Mouse (Mus musculus): ENCODE measurements at regions not wholly inside any gene's neighbourhood (a gene's known extent, or its start where the extent isn't known, plus 50 kb on each side); places are given as distances from the start of the nearest gene placed in this dataset.

DNA sequence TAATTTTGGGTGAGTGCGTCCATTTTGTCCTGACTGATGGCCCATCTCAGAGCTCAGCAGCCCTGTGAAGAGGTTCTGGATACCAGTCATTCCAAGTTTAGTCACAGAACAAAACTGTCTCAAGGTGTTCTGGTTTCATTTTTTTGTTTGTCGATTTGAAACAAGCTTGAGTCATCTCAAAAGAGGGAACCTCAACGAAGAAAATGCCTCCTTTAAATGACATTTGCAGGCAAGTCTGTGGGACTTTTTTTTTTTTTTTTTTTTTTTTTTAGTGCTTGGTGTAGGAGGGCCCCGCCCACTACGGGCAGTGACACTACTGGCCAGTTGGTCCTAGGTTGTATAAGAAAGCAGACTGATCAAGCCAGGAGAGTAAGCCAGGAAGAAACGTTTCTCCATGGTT, 175.3 kb upstream of the Ubash3b start:
- Histone ChIP-seq H3K9me3 (ENCODE audit: control insufficient read depth, low read depth, low read length) (no peaks in the 10 kb centered on the region), H3K4me2 (replicated peaks; ENCODE audit: low read depth, low read length) (no peak overlapping the region), H3K9ac (replicated peaks; ENCODE audit: low read depth, low read length) (no peak overlapping the region), H3K4me3 (ENCODE audit: low read depth, low read length) (no peak overlapping the region), H3K27ac (ENCODE audit: low read length) (no peak overlapping the region), H3K36me3 (ENCODE audit: control insufficient read depth, insufficient read depth, low read length) (no peaks in the 10 kb centered on the region), H3K27me3 (ENCODE audit: control insufficient read depth, insufficient read depth, low read length) (no peaks in the 10 kb centered on the region), H3K4me1 (ENCODE audit: control insufficient read depth, insufficient read depth, low read length) (peaks cover 7% of the 10 kb centered on the region)
- no peak for ATAC-seq (ENCODE audit: insufficient number of reproducible peaks, insufficient read depth, low FRiP score, low read depth)
- 74% methylated on average over 6 of the region's 6 CpGs for WGBS

DNA sequence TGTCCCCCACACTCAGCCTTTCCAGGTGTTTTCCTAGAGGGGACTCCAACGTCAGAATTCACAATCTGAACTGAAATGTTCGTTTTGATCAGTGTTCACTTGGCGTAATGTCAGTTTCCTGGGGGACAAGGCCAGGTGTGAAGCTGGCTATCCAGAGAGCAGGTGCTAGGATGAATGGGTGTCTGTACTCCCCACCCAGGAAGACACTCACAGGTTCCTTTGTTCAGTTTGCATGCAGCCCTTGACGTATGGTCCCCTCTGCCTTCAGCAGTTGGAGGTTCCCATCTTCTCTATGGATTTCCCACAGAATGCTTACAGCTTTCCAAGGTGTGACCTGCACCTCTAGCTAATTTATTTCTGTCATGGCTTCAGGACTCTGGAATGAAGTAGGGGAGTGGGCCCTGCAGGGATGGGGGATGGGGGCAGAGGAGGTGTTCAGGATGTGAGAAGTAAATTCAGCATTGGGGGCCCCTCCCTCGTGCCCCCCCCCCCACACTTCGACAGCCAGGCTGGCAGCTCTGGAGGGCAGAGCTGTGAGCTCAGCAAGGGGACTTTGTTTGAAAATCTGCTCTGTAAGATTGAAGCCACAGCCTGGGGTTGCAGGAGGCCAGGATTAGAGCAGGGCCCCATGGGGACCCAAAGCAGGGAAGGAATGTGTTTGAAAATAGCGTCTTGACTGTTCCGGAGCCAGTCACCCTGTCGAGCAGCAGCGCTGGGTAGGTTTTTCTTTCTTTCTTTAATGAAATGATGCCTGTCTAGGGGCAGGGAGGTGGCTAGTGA, 173.2 kb upstream of the Ubash3b start:
- Histone ChIP-seq H3K36me3 (ENCODE audit: control insufficient read depth, insufficient read depth, low read length) (no peaks in the 10 kb centered on the region), H3K4me3 (ENCODE audit: low read depth, low read length) (no peak overlapping the region), H3K4me2 (replicated peaks; ENCODE audit: low read depth, low read length) (peak overlapping the region; percentile 7; the same call in 1 of the 2 replicates), H3K9me3 (ENCODE audit: control insufficient read depth, low read depth, low read length) (no peaks in the 10 kb centered on the region), H3K4me1 (ENCODE audit: control insufficient read depth, insufficient read depth, low read length) (peaks cover 7% of the 10 kb centered on the region), H3K27me3 (ENCODE audit: control insufficient read depth, insufficient read depth, low read length) (no peaks in the 10 kb centered on the region), H3K27ac (ENCODE audit: low read length) (peak overlapping the region; percentile 27; the same call in 1 of the 2 replicates), H3K9ac (replicated peaks; ENCODE audit: low read depth, low read length) (0 out of 2 replicates have a peak overlapping the region, but pooled peaks have one; percentile 10)
- no peak for ATAC-seq (ENCODE audit: insufficient number of reproducible peaks, insufficient read depth, low FRiP score, low read depth)
- 14% methylated on average over 10 of the region's 10 CpGs for WGBS

DNA sequence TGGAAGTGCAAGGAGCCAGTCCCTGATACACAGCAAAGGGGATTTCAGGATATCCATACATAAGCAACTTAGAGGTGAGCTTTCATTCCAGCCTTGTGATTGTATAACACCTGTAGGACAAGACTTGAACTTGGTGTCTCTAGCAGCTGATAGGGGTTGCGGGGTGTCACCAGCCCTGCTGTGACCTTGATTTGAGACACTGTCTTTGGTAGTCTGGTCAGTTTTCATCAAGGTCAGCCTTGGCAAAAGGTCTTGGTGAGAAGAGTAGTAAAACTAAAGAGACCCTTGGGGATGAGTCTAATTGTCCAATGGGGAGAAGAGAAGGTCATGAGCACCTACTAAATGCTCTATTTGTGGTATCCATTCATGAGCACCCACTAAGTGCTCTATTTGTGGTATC, 172.0 kb upstream of the Ubash3b start:
- H3K9me3 ChIP-seq (ENCODE audit: control insufficient read depth, low read depth, low read length) = no peaks in the 10 kb centered on the region
- H3K27me3 ChIP-seq (ENCODE audit: control insufficient read depth, insufficient read depth, low read length) = no peaks in the 10 kb centered on the region
- no peak overlapping the region for H3K4me3 ChIP-seq (ENCODE audit: low read depth, low read length)
- 97% methylated on average over 1 of the region's 1 CpGs for WGBS
- no peaks in the 10 kb centered on the region for H3K36me3 ChIP-seq (ENCODE audit: control insufficient read depth, insufficient read depth, low read length)
- H3K4me1 ChIP-seq (ENCODE audit: control insufficient read depth, insufficient read depth, low read length) = peaks cover 10% of the 10 kb centered on the region
- ATAC-seq (ENCODE audit: insufficient number of reproducible peaks, insufficient read depth, low FRiP score, low read depth) = no peak
- H3K4me2 ChIP-seq (replicated peaks; ENCODE audit: low read depth, low read length) = no peak overlapping the region
- H3K27ac ChIP-seq (ENCODE audit: low read length) = no peak overlapping the region
- no peak overlapping the region for H3K9ac ChIP-seq (replicated peaks; ENCODE audit: low read depth, low read length)

DNA sequence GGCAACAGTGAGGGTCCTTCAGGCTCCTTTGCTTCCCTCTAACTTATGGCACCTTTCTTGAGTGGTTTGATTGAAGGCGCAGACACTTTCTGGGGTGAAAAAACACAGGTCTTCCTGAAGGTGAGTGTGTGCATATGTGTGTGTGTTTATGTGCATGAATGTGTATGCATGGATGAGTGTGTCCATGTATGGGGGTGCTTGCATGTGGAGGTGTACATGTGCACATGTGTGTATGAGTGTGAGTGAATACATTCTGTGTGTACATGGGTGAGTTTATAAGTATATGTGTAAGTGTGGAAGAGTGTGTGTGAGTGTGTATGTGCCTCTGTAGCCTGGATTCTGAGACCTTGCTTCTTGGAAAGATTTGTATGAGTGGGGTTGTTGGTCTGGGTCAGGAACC, 167.5 kb upstream of the Ubash3b start:
- 95% methylated on average over 1 of the region's 1 CpGs for whole genome bisulfite sequencing
- Histone ChIP-seq H3K4me1 (ENCODE audit: control insufficient read depth, insufficient read depth, low read length) (peaks cover 11% of the 10 kb centered on the region; the same call in 1 of the 2 replicates), H3K9me3 (ENCODE audit: control insufficient read depth, low read depth, low read length) (no peaks in the 10 kb centered on the region), H3K27ac (ENCODE audit: low read length) (0 out of 2 replicates have a peak overlapping the region, but pooled peaks have one; percentile 21), H3K9ac (replicated peaks; ENCODE audit: low read depth, low read length) (no peak overlapping the region), H3K36me3 (ENCODE audit: control insufficient read depth, insufficient read depth, low read length) (no peaks in the 10 kb centered on the region), H3K4me2 (replicated peaks; ENCODE audit: low read depth, low read length) (peak overlapping the region; percentile 22; the same call in 1 of the 2 replicates), H3K4me3 (ENCODE audit: low read depth, low read length) (0 out of 2 replicates have a peak overlapping the region, but pooled peaks have one; percentile 3), H3K27me3 (ENCODE audit: control insufficient read depth, insufficient read depth, low read length) (no peaks in the 10 kb centered on the region)
- ATAC-seq (ENCODE audit: insufficient number of reproducible peaks, insufficient read depth, low FRiP score, low read depth) = no peak

DNA sequence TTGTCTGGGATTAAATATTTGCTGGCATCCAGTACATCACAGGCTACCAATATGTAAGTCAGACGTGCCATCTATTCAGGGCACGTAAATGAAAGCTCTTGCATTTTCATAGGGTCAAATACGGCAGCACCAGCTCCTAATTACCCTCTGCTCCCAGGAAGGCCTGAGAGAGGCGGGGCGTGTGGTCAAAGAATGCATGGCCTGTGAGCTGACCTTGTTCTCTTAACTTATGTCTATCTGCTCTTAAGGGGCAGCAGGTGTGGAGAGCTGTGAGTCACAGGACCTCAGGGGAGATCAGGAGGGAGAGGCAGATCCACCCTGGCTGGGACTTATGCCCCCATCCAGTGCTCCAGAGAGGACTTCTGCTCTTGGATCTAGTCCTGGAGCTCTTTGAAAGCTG, 167.0 kb upstream of the Ubash3b start:
- no peak for ATAC-seq (ENCODE audit: insufficient number of reproducible peaks, insufficient read depth, low FRiP score, low read depth)
- Histone ChIP-seq H3K4me2 (replicated peaks; ENCODE audit: low read depth, low read length) (peak overlapping the region; percentile 22; the same call in 1 of the 2 replicates), H3K4me3 (ENCODE audit: low read depth, low read length) (peak overlapping the region; percentile 3; the same call in 1 of the 2 replicates), H3K9ac (replicated peaks; ENCODE audit: low read depth, low read length) (no peak overlapping the region), H3K9me3 (ENCODE audit: control insufficient read depth, low read depth, low read length) (no peaks in the 10 kb centered on the region), H3K27me3 (ENCODE audit: control insufficient read depth, insufficient read depth, low read length) (no peaks in the 10 kb centered on the region), H3K27ac (ENCODE audit: low read length) (0 out of 2 replicates have a peak overlapping the region, but pooled peaks have one; percentile 21), H3K36me3 (ENCODE audit: control insufficient read depth, insufficient read depth, low read length) (no peaks in the 10 kb centered on the region), H3K4me1 (ENCODE audit: control insufficient read depth, insufficient read depth, low read length) (peaks cover 11% of the 10 kb centered on the region; the same call in 1 of the 2 replicates)
- 26% methylated on average over 5 of the region's 5 CpGs for WGBS

DNA sequence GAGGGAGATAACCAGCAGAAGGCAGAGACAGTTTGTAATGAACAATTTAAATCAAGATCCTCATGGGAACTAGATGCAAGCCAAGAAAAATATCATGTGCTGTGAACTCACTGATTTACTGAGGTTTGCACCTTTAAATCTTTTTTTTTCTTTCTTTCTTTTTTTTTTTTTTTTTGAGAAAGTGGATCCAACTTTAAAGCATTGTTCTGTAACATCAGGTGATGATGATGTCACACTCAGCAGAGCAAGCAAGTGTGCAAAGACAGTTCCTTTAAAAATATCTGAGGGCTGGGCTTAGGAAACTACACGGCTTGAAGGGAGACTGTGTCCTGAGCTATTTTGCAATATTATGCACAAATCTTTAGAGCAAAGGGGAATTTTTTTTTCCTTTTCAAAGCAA, 166.6 kb upstream of the Ubash3b start:
- peaks cover 11% of the 10 kb centered on the region; the same call in 1 of the 2 replicates for H3K4me1 ChIP-seq (ENCODE audit: control insufficient read depth, insufficient read depth, low read length)
- WGBS = 9% methylated on average over 1 of the region's 1 CpGs
- peak overlapping the region; percentile 22; the same call in 1 of the 2 replicates for H3K4me2 ChIP-seq (replicated peaks; ENCODE audit: low read depth, low read length)
- ATAC-seq (ENCODE audit: insufficient number of reproducible peaks, insufficient read depth, low FRiP score, low read depth) = no peak
- H3K4me3 ChIP-seq (ENCODE audit: low read depth, low read length) = no peak overlapping the region; the same call in 1 of the 2 replicates
- no peaks in the 10 kb centered on the region for H3K36me3 ChIP-seq (ENCODE audit: control insufficient read depth, insufficient read depth, low read length)
- peak overlapping the region; percentile 21; the same call in 1 of the 2 replicates for H3K27ac ChIP-seq (ENCODE audit: low read length)
- no peaks in the 10 kb centered on the region for H3K27me3 ChIP-seq (ENCODE audit: control insufficient read depth, insufficient read depth, low read length)
- H3K9ac ChIP-seq (replicated peaks; ENCODE audit: low read depth, low read length) = no peak overlapping the region
- H3K9me3 ChIP-seq (ENCODE audit: control insufficient read depth, low read depth, low read length) = no peaks in the 10 kb centered on the region

DNA sequence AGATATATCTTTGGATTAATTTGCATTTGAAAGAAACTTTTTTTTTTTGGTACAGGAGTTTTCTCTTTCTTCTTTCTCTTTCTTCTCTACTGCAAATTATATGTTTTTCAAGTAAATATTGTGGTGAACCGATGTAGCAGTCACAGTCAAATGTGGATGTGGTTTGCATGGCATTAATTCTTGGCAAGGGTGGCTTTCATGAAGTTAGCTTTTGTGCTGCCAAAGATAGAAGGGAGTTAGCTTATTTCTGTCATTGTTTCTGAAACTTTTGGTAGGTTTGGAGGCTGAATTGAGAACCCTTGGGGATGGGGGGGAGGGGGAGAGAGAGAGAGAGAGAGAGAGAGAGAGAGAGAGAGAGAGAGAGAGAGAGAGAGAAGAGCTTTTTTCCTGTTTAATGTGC, 166.1 kb upstream of the Ubash3b start:
- H3K9me3 ChIP-seq (ENCODE audit: control insufficient read depth, low read depth, low read length) = no peaks in the 10 kb centered on the region
- WGBS = 50% methylated on average over 1 of the region's 1 CpGs
- peak overlapping the region; percentile 21; the same call in 1 of the 2 replicates for H3K27ac ChIP-seq (ENCODE audit: low read length)
- H3K4me1 ChIP-seq (ENCODE audit: control insufficient read depth, insufficient read depth, low read length) = peaks cover 11% of the 10 kb centered on the region; the same call in 1 of the 2 replicates
- no peak for ATAC-seq (ENCODE audit: insufficient number of reproducible peaks, insufficient read depth, low FRiP score, low read depth)
- H3K9ac ChIP-seq (replicated peaks; ENCODE audit: low read depth, low read length) = no peak overlapping the region
- no peaks in the 10 kb centered on the region for H3K36me3 ChIP-seq (ENCODE audit: control insufficient read depth, insufficient read depth, low read length)
- H3K4me3 ChIP-seq (ENCODE audit: low read depth, low read length) = no peak overlapping the region
- peak overlapping the region; percentile 6; the same call in 1 of the 2 replicates for H3K4me2 ChIP-seq (replicated peaks; ENCODE audit: low read depth, low read length)
- no peaks in the 10 kb centered on the region for H3K27me3 ChIP-seq (ENCODE audit: control insufficient read depth, insufficient read depth, low read length)

DNA sequence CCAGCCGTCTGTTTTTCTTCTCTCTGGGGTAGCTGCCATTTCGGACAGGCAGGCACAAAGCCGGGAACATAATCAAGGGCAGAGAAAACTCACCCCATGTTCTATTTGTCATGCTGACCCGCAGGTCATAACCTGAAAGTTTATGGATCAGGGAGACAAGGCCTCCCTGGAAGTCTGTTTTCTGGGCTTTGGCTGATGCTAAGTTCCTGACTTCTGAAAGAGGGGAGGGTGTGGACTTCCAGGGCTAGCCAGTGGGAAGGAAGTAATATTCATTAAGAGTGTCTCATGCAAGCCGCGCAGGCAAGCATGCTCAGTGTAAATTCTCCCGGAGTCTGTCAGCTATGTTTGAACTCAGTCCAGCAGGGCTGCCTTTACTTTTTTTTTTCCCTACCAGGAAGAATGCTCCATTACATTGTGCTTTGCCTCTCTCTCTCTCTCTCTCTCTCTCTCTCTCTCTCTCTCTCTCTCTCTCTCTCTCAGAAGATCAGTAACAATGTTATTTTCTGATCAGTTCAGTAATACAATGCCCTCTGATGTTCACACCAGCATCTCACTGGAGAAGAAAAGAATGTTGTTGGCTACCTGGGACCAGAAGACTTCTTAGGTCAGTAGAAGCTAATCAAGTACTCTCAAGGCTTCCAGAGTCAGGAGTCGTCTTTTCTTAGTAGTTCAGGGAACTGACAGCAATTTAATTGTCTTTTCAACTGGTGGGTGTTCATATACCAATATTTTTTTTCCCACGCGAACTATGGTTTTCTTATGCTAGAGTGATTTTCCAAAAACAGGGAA, 165.5 kb upstream of the Ubash3b start:
- H3K9ac ChIP-seq (replicated peaks; ENCODE audit: low read depth, low read length) = no peak overlapping the region
- no peaks in the 10 kb centered on the region for H3K36me3 ChIP-seq (ENCODE audit: control insufficient read depth, insufficient read depth, low read length)
- peaks cover 11% of the 10 kb centered on the region; the same call in 1 of the 2 replicates for H3K4me1 ChIP-seq (ENCODE audit: control insufficient read depth, insufficient read depth, low read length)
- H3K4me3 ChIP-seq (ENCODE audit: low read depth, low read length) = no peak overlapping the region
- no peaks in the 10 kb centered on the region for H3K9me3 ChIP-seq (ENCODE audit: control insufficient read depth, low read depth, low read length)
- H3K27me3 ChIP-seq (ENCODE audit: control insufficient read depth, insufficient read depth, low read length) = no peaks in the 10 kb centered on the region
- peak overlapping the region; percentile 21; the same call in 1 of the 2 replicates for H3K4me2 ChIP-seq (replicated peaks; ENCODE audit: low read depth, low read length)
- ATAC-seq (ENCODE audit: insufficient number of reproducible peaks, insufficient read depth, low FRiP score, low read depth) = peak; percentile 74; the same call in 1 of the 2 replicates
- H3K27ac ChIP-seq (ENCODE audit: low read length) = peak overlapping the region; percentile 82
- 21% methylated on average over 10 of the region's 10 CpGs for WGBS
